Mouse (Mus musculus) liver, embryonic 14.5 days (tissue): Measurements from ENCODE around the gene Tom1l2. TPM values are rescaled to one million over a fixed set of nuclear protein-coding genes. Genes with fewer than 3 reads are reported as not detected.

Experiments used
- ATAC-seq: fragments of 200-750 bp; cut with Nextera tagmentation; 2 replicates; pipeline ENCODE4 v1.8.0; 2017; ENCODE audit warnings: moderate number of reproducible peaks, mild to moderate bottlenecking, moderate library complexity; ENCODE audit not compliant: insufficient read depth
- DNase-seq, 3 experiments: peaks; one replicate each; pipeline ENCODE4 v3.0.0-alpha.2; 2012 to 2013; ENCODE audit warnings: low read depth in 3 of 3, low spot score in 3 of 3
- H3K27ac ChIP-seq: fragments of 300-500 bp; sonication (generic); 2 replicates; pipeline ENCODE4 v1.5.1; 2014; ENCODE audit warnings: moderate library complexity, mild to moderate bottlenecking, control low read depth, inconsistent platforms
- H3K27me3 ChIP-seq: fragments of 300-500 bp; sonication (generic); 2 replicates; pipeline ENCODE4 v1.6.1; 2014; ENCODE audit warnings: mild to moderate bottlenecking, low read length, moderate library complexity; ENCODE audit not compliant: control insufficient read depth, insufficient read depth
- H3K36me3 ChIP-seq: fragments of 300-500 bp; sonication (generic); replicated peaks from 2 replicates; pipeline ENCODE4 v1.6.1; 2014; ENCODE audit warnings: low read depth; ENCODE audit not compliant: control insufficient read depth, insufficient read depth
- H3K4me1 ChIP-seq, 2 experiments: fragments of 200-500 bp in 1 of 2; fragments of 300-500 bp in 1 of 2; sonication (generic) in 1 of 2; replicated peaks; 2 replicates each; pipeline ENCODE4 v1.6.1; 2012 to 2014; ENCODE audit warnings: antibody characterized with exemption in 1 of 2, inconsistent platforms in 1 of 2, low read length in 1 of 2; ENCODE audit not compliant: control insufficient read depth in 2 of 2, insufficient read depth in 2 of 2
- H3K4me2 ChIP-seq: fragments of 300-500 bp; sonication (generic); 2 replicates; pipeline ENCODE4 v1.6.1; 2014; ENCODE audit warnings: low read depth, mild to moderate bottlenecking, control low read depth, moderate library complexity
- H3K4me3 ChIP-seq, 2 experiments: fragments of 200-500 bp in 1 of 2; fragments of 300-500 bp in 1 of 2; sonication (generic) in 1 of 2; 2 replicates each; pipeline ENCODE4 v1.5.1; 2012 to 2014; ENCODE audit warnings: low read depth in 2 of 2, low read length in 2 of 2, mild to moderate bottlenecking in 2 of 2, control low read depth in 1 of 2, inconsistent platforms in 1 of 2, moderate library complexity in 1 of 2; ENCODE audit not compliant: insufficient read depth in 1 of 2
- H3K9ac ChIP-seq: fragments of 300-500 bp; sonication (generic); replicated peaks from 2 replicates; pipeline ENCODE4 v1.6.1; 2014; ENCODE audit warnings: mild to moderate bottlenecking, control low read depth, moderate library complexity
- H3K9me3 ChIP-seq: fragments of 300-500 bp; sonication (generic); 2 replicates; pipeline ENCODE4 v1.6.1; 2016; ENCODE audit warnings: low read length, mixed read lengths; ENCODE audit not compliant: control insufficient read depth
- CTCF ChIP-seq: IDR thresholded peaks from 2 replicates; pipeline ENCODE4 v1.5.1; 2016; ENCODE audit warnings: antibody characterized with exemption, low read depth, control low read depth
- EP300 ChIP-seq: IDR thresholded peaks from 2 replicates; pipeline ENCODE4 v1.6.1; 2016; ENCODE audit warnings: antibody characterized with exemption, low read depth
- WGBS: fragments of 180-500 bp; shearing (Covaris S2); extraction: QIAGEN DNeasy Blood & Tissue Kit; methylation state at CpG from one replicate; pipeline ENCODE4 v1.1.7; 2014; ENCODE audit not compliant: insufficient replicate concordance; 5-methylcytosine and 5-hydroxymethylcytosine counted together
- polyA plus RNA-seq, 2 experiments: library from polyadenylated mRNA; depleted of rRNA in 1 of 2; stranded (reverse) in 1 of 2; unstranded in 1 of 2; fragments of >200 nt; fragmentation: Nextera tagmentation in 1 of 2; extraction: Ambion mirVana in 1 of 2; gene quantifications; 2 replicates each; pipeline versions ENCODE4 v1.2.1 to v1.2.3; 2012 to 2014

The Tom1l2 gene
- polyA plus RNA-seq, 2 experiments, result 2.4 to 4.9 TPM

DNA sequence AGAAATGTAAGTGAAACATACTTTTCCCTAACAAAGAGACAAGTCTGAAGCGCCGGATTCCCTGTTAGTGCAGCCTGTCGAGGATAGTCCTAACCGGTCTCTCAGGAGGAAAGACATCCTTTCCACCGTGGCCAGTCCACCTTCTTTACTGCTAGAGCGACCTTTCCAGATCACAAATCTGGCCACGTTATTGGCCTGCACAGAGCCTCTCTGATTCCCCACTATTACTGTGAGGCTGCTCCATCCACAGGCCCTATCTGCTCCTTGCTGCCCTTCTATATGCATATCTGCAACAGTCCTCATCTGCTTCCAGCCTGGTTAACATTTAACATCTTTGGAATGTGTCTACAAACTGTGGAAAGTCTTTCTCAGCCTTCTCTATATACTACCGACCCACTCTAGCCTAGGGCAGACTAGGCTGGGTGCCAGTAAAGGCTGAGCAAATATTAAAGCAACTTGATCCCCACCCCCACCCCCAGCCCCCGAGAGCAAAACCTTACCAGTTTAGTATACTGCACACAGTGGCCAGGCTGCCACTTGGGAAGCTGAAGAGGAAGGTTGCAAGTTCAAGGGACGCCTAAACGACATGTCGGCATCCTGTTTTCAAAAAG is 44.1 kb downstream of the Tom1l2 start:
- Histone ChIP-seq H3K27ac (no peak overlapping the region; the same call in 1 of the 2 replicates), H3K4me2 (no peak overlapping the region), H3K27me3 (no peaks in the 10 kb centered on the region), H3K4me1 (peaks cover 15 to 25% of the 10 kb centered on the region in 2 experiments; a peak in 3 of 4 replicates), H3K36me3 (no peaks in the 10 kb centered on the region), H3K4me3 (no peak overlapping the region), H3K9ac (no peak overlapping the region), H3K9me3 (no peaks in the 10 kb centered on the region; the same call in 1 of the 2 replicates)
- DNase-seq (no peak), ATAC-seq (peak; percentile 73)
- no peak for TF ChIP-seq EP300
- no peak for TF ChIP-seq CTCF
- WGBS, result 62% methylated on average over 12 of the region's 12 CpGs

DNA sequence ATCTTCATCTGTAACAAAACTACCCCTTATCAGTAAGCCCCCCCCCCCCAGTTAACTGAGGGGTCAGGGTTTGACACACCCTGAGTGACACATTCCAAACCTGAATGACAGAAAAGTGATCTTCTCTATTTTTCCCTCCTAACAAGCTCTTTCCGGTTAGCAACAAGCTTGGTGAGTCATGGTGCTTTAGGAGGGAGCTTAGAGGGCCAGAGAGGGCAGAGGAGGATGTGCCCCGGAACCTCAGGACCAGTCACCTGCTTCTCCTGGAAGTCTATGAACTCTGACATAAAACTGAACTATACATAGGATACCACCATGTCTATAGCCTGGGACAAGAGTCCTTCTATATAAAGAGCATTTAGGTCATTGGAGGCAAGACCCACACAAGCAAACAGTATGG is 44.6 kb downstream of the Tom1l2 start:
- peaks cover 15 to 25% of the 10 kb centered on the region in 2 experiments; a peak in 3 of 4 replicates for H3K4me1 ChIP-seq
- H3K27ac ChIP-seq, result no peak overlapping the region; the same call in 1 of the 2 replicates
- DNase-seq (no peak), ATAC-seq (no peak)
- H3K36me3 ChIP-seq, result no peaks in the 10 kb centered on the region
- WGBS, result 69% methylated on average over 2 of the region's 2 CpGs
- H3K9ac ChIP-seq, result no peak overlapping the region
- TF ChIP-seq CTCF (no peak), EP300 (no peak)
- H3K9me3 ChIP-seq, result no peaks in the 10 kb centered on the region; the same call in 1 of the 2 replicates
- no peak overlapping the region; the same call in 1 of the 2 replicates for H3K4me2 ChIP-seq
- H3K27me3 ChIP-seq, result no peaks in the 10 kb centered on the region
- no peak overlapping the region for H3K4me3 ChIP-seq

DNA sequence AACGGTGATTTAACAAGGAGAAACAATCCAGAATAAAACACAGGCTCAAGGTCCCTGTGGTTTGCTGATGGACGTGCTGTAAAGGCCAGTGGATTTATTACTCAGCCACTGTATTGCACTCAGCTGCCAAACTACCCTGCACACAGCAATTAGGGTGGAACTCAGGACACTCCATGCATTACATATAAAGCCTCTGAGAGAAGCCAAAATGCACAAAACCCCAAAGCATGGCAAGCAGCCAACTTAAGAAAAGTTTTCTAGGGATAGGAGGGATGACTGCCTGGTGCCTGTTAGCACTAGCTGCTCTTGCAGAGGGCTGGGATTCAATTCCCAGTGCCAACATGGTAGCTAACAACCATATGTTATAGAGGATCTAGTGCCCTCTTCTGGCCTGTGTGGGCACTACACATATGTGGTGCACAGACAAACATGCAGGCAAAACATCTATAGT is 45.3 kb downstream of the Tom1l2 start:
- H3K36me3 ChIP-seq, result no peaks in the 10 kb centered on the region
- H3K9ac ChIP-seq, result no peak overlapping the region
- H3K4me1 ChIP-seq, result peaks cover 20 to 30% of the 10 kb centered on the region in 2 experiments
- WGBS, result 77% methylated on average over 2 of the region's 2 CpGs
- TF ChIP-seq CTCF (peak; percentile 67), EP300 (no peak)
- no peak overlapping the region for H3K27ac ChIP-seq
- ATAC-seq (no peak), DNase-seq (no peak)
- no peaks in the 10 kb centered on the region for H3K27me3 ChIP-seq
- no peaks in the 10 kb centered on the region; the same call in 1 of the 2 replicates for H3K9me3 ChIP-seq
- no peak overlapping the region; the same call in 1 of the 2 replicates for H3K4me2 ChIP-seq
- no peak overlapping the region for H3K4me3 ChIP-seq

DNA sequence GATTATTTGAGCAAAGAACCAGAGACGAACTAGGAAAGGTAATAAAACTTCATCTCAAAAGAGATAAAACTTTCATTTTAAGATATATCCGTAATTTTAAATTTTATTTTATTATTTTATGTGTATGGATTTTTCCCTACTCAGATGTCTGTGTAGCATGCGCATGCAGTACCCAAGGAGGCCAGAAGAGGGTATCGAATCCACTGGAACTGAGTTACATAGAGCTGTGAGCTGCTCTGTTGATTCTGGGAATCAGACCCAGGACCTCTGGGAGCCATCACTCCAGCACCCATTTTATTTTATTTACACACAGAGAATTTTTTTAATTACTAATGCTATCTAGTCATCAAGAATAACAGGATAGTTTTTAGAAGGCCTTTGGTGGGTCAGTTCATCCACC is 45.9 kb downstream of the Tom1l2 start:
- no peaks in the 10 kb centered on the region for H3K27me3 ChIP-seq
- 61% methylated on average over 4 of the region's 4 CpGs for WGBS
- peaks cover 24 to 35% of the 10 kb centered on the region in 2 experiments for H3K4me1 ChIP-seq
- no peak overlapping the region for H3K27ac ChIP-seq
- H3K9me3 ChIP-seq, result no peaks in the 10 kb centered on the region; the same call in 1 of the 2 replicates
- ATAC-seq (no peak), DNase-seq (no peak)
- H3K9ac ChIP-seq, result no peak overlapping the region
- no peak overlapping the region for H3K4me2 ChIP-seq
- H3K4me3 ChIP-seq, result no peak overlapping the region
- TF ChIP-seq CTCF, result peak; percentile 79
- TF ChIP-seq EP300, result no peak
- H3K36me3 ChIP-seq, result no peaks in the 10 kb centered on the region

DNA sequence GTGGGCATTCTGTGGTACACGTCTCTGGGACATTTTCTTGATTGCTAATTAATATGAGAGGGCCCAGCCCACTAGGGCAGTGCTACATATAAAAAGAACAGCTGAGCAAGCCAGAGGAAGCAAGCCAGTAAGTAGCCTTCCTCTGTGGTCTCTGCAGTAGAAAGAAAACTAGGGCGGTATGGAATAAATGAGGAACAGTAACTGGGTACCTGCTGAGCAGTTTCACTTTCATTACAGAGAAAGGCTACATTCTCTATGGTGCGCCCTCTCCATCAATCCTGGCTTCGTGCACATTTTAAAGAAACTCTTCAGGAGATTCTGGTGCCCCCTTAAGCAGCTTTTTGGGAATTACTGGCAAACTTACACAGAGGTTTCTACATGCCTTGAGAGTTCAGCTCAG is 47.1 kb downstream of the Tom1l2 start:
- 38% methylated on average over 4 of the region's 4 CpGs for WGBS
- Histone ChIP-seq H3K27me3 (no peaks in the 10 kb centered on the region), H3K9ac (no peak overlapping the region), H3K4me3 (no peak overlapping the region), H3K9me3 (no peaks in the 10 kb centered on the region; the same call in 1 of the 2 replicates), H3K4me1 (peaks cover 16 to 27% of the 10 kb centered on the region in 2 experiments), H3K36me3 (no peaks in the 10 kb centered on the region), H3K4me2 (no peak overlapping the region), H3K27ac (no peak overlapping the region)
- TF ChIP-seq CTCF, result no peak
- no peak for TF ChIP-seq EP300
- ATAC-seq, result no peak
- DNase-seq, result no peak
